Mouse (Mus musculus): Measurements from ENCODE around the gene C77080. TPM values are rescaled to one million over a fixed set of nuclear protein-coding genes. Genes with fewer than 3 reads are reported as not detected.

The C77080 gene
- polyA plus RNA-seq (2015; fragmentation: Nextera tagmentation; extraction: Ambion mirVana) = 0.85 and 0.97 TPM in 2 replicates

DNA sequence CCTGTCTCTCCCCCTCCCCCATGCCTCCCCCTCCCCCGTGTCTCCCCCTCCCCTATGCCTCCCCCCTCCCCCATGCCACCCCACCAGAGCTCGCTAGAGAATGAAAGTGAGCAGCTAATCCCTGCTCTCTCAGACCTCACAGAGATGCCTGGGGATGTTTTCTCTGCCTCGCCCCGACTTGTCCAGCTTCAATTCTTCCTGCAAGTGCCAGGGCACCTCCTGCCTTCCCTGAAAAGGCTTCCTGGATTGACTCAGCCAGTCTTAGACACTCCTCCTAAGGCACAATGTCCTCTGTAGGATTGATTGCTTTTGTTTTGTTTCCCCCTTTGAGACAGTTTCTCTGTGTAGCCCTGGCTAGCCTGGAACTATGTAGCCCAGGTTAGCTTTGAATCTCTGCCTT is at the start of gene C77080:
Gene C77080, minus strand, starts transcription at position 209 of the 400 bp plus-strand sequence.
- Histone ChIP-seq H3K9ac (ENCODE audit: low read depth, low read length) (no peak within 1 kb of the TSS), H3K27me3 (ENCODE audit: control insufficient read depth, insufficient read depth, low read depth, low read length) (no peaks in the 10 kb centered on the region), H3K4me1 (ENCODE audit: control insufficient read depth, low read depth, low read length) (peaks cover 31% of the 10 kb centered on the region), H3K9me3 (replicated peaks; ENCODE audit: control insufficient read depth, low read length) (no peaks in the 10 kb centered on the region), H3K36me3 (ENCODE audit: control insufficient read depth, insufficient read depth) (no peaks in the 10 kb centered on the region), H3K27ac (ENCODE audit: low read length) (no peak within 1 kb of the TSS), H3K4me3 (ENCODE audit: low read depth, low read length) (no peak within 1 kb of the TSS), H3K4me2 (ENCODE audit: low read depth, low read length) (no peak within 1 kb of the TSS)
- WGBS (ENCODE audit: insufficient replicate concordance) = 51% methylated on average over 2 of the region's 4 CpGs
- ATAC-seq (ENCODE audit: low read depth) = no peak

DNA sequence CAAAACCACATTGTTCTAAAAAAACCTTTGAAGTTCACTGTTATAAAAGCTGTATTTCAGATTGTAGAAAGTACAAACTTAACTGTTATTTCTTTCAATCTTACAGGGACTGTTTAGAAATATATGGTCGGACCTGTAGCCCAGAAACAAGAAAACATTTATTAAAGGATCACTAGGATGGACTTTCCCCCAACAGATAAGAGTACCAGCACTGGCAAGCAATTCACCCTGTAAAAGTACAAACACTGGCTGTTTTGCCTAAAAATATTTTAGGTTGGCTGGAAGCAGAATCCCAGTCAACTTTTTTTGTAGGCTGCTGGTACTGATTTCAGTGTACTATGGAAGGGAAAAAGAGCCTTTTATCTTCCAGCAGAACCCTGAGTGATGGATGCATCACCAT is 46.7 kb upstream of the C77080 start:
- 68% methylated on average over 1 of the region's 1 CpGs for WGBS (ENCODE audit: insufficient replicate concordance)
- H3K4me3 ChIP-seq (ENCODE audit: low read depth, low read length) = no peak overlapping the region
- H3K27ac ChIP-seq (ENCODE audit: low read length) = no peak overlapping the region

DNA sequence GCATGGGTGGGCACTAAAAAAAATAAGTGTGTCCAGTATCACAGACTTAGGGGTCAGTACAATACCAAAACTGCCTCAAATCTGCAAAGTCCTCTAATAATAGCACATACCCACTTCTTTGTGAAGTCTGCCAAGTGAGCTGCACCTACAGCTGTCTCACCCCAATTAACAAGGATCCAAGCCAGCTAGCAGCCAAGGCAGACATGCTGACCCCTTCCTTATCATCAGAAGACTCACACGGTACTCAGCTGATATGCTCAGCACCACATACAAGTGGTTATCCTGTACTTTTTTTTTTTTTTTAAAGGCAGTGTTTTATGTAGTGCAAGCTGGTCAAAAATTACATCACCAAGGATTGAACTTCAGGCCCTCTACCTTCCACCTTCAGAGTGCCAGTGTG is 43.1 kb upstream of the C77080 start:
- ATAC-seq (ENCODE audit: low read depth) = peak; percentile 58
- Histone ChIP-seq H3K36me3 (ENCODE audit: control insufficient read depth, insufficient read depth) (peaks cover 16% of the 10 kb centered on the region), H3K4me1 (ENCODE audit: control insufficient read depth, low read depth, low read length) (peaks cover 8% of the 10 kb centered on the region), H3K27me3 (ENCODE audit: control insufficient read depth, insufficient read depth, low read depth, low read length) (no peaks in the 10 kb centered on the region), H3K9me3 (replicated peaks; ENCODE audit: control insufficient read depth, low read length) (no peaks in the 10 kb centered on the region), H3K27ac (ENCODE audit: low read length) (no peak overlapping the region), H3K9ac (ENCODE audit: low read depth, low read length) (no peak overlapping the region), H3K4me3 (ENCODE audit: low read depth, low read length) (no peak overlapping the region), H3K4me2 (ENCODE audit: low read depth, low read length) (no peak overlapping the region)
- WGBS (ENCODE audit: insufficient replicate concordance) = 19% methylated on average over 1 of the region's 1 CpGs

More for the DNA sequence above, 46.7 kb upstream of the C77080 start:
- H3K4me2 ChIP-seq (ENCODE audit: low read depth, low read length) = no peak overlapping the region
- peaks cover 38% of the 10 kb centered on the region for H3K36me3 ChIP-seq (ENCODE audit: control insufficient read depth, insufficient read depth)
- no peaks in the 10 kb centered on the region for H3K27me3 ChIP-seq (ENCODE audit: control insufficient read depth, insufficient read depth, low read depth, low read length)
- no peak overlapping the region for H3K9ac ChIP-seq (ENCODE audit: low read depth, low read length)
- ATAC-seq (ENCODE audit: low read depth) = no peak
- H3K4me1 ChIP-seq (ENCODE audit: control insufficient read depth, low read depth, low read length) = peaks cover 8% of the 10 kb centered on the region
- no peaks in the 10 kb centered on the region for H3K9me3 ChIP-seq (replicated peaks; ENCODE audit: control insufficient read depth, low read length)

DNA sequence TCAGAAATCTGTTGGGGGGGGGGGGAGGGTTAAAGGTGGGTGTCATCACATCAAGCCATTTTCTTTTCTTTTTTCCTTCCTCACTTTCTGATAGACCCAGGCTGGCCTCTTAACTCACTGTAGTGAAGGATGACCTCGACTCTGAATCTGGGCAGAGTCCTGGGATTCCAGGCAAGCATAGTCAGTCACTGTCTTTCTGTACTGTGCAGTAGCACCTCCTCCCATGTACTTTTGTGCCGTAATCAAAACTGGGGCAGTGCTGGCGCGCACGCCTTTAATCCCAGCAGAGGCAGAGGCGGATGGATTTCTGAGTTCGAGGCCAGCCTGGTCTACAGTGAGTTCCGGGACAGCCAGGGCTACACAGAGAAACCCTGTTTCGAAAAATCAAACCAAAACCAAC is 42.6 kb upstream of the C77080 start:
- H3K9ac ChIP-seq (ENCODE audit: low read depth, low read length) = no peak overlapping the region
- WGBS (ENCODE audit: insufficient replicate concordance) = 77% methylated on average over 9 of the region's 9 CpGs
- no peak overlapping the region for H3K4me3 ChIP-seq (ENCODE audit: low read depth, low read length)
- H3K27ac ChIP-seq (ENCODE audit: low read length) = no peak overlapping the region
- H3K4me1 ChIP-seq (ENCODE audit: control insufficient read depth, low read depth, low read length) = peaks cover 8% of the 10 kb centered on the region
- no peaks in the 10 kb centered on the region for H3K27me3 ChIP-seq (ENCODE audit: control insufficient read depth, insufficient read depth, low read depth, low read length)
- H3K36me3 ChIP-seq (ENCODE audit: control insufficient read depth, insufficient read depth) = peaks cover 15% of the 10 kb centered on the region
- H3K9me3 ChIP-seq (replicated peaks; ENCODE audit: control insufficient read depth, low read length) = no peaks in the 10 kb centered on the region
- H3K4me2 ChIP-seq (ENCODE audit: low read depth, low read length) = no peak overlapping the region
- no peak for ATAC-seq (ENCODE audit: low read depth)

DNA sequence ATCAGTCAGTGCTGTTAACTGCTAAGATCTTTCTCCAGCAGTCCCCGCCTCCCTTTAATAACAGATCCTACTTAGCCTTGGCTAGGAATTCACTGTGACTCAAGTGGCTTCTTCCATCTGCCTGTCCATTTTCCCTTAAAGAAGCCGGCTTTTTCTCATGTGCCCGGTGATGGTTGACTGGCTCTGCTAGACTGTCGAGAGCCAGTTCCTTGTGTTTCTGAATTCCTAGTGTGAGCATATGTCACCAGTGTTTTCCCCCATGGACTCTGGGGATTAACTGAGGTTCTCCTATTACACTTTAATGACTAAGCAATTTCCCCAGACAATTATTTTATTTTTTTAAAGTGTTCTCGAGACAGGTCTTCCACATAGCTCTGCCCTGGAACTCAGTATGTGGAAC is 42.2 kb upstream of the C77080 start:
- H3K27ac ChIP-seq (ENCODE audit: low read length) = no peak overlapping the region
- WGBS (ENCODE audit: insufficient replicate concordance) = 82% methylated on average over 5 of the region's 5 CpGs
- H3K9me3 ChIP-seq (replicated peaks; ENCODE audit: control insufficient read depth, low read length) = no peaks in the 10 kb centered on the region

DNA sequence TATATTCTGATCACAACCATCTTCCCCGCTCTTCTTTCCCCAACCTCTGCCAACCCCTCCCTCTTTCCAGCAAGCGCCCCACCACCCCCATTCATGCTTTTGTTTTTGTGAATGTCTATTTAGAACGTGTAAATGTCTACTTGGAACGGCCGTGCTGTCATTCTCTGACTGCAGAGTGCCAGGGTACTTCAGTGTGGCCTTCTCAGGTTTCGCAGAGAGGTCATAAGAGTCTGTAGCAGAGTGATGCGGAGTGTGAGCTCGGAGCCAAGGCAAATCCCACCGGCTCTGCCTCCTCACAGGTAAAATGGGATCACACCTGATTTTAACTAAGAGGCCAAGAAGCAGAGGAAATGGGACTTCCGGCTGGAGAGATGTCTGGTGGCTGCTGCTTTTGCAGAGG is 37.9 kb upstream of the C77080 start:
- no peaks in the 10 kb centered on the region for H3K9me3 ChIP-seq (replicated peaks; ENCODE audit: control insufficient read depth, low read length)
- H3K36me3 ChIP-seq (ENCODE audit: control insufficient read depth, insufficient read depth) = no peaks in the 10 kb centered on the region
- no peak overlapping the region for H3K4me3 ChIP-seq (ENCODE audit: low read depth, low read length)
- no peak overlapping the region for H3K4me2 ChIP-seq (ENCODE audit: low read depth, low read length)
- ATAC-seq (ENCODE audit: low read depth) = no peak
- peaks cover 15% of the 10 kb centered on the region for H3K4me1 ChIP-seq (ENCODE audit: control insufficient read depth, low read depth, low read length)
- H3K9ac ChIP-seq (ENCODE audit: low read depth, low read length) = no peak overlapping the region
- H3K27me3 ChIP-seq (ENCODE audit: control insufficient read depth, insufficient read depth, low read depth, low read length) = no peaks in the 10 kb centered on the region
- no peak overlapping the region for H3K27ac ChIP-seq (ENCODE audit: low read length)
- 66% methylated on average over 10 of the region's 10 CpGs for WGBS (ENCODE audit: insufficient replicate concordance)

More for the DNA sequence above, 42.2 kb upstream of the C77080 start:
- Histone ChIP-seq H3K36me3 (ENCODE audit: control insufficient read depth, insufficient read depth) (peaks cover 12% of the 10 kb centered on the region), H3K9ac (ENCODE audit: low read depth, low read length) (no peak overlapping the region), H3K27me3 (ENCODE audit: control insufficient read depth, insufficient read depth, low read depth, low read length) (no peaks in the 10 kb centered on the region), H3K4me2 (ENCODE audit: low read depth, low read length) (no peak overlapping the region), H3K4me1 (ENCODE audit: control insufficient read depth, low read depth, low read length) (peaks cover 8% of the 10 kb centered on the region), H3K4me3 (ENCODE audit: low read depth, low read length) (no peak overlapping the region)
- ATAC-seq (ENCODE audit: low read depth) = no peak

DNA sequence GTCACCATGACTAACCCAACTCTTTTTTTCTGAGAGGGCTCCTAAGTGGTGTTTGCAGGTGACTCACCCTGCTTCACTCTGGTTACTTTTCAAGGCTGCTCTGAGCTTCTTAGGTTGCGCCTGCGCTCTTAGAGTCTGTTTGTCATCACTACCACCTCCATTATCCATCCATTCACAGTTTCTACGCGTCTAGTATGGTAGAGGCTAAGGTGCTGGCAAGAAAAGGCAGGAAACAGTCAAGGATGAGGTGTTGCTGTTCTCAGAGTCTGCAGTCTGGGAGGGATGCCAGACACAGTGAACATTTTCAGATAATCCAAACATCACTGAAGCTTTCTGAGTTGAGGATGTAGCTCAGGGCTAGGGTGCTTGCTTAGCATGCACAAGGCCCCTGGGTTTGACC is 36.5 kb upstream of the C77080 start:
- Histone ChIP-seq H3K27ac (ENCODE audit: low read length) (no peak overlapping the region), H3K36me3 (ENCODE audit: control insufficient read depth, insufficient read depth) (no peaks in the 10 kb centered on the region), H3K27me3 (ENCODE audit: control insufficient read depth, insufficient read depth, low read depth, low read length) (no peaks in the 10 kb centered on the region), H3K4me1 (ENCODE audit: control insufficient read depth, low read depth, low read length) (peaks cover 12% of the 10 kb centered on the region), H3K4me3 (ENCODE audit: low read depth, low read length) (no peak overlapping the region), H3K9me3 (replicated peaks; ENCODE audit: control insufficient read depth, low read length) (no peaks in the 10 kb centered on the region), H3K4me2 (ENCODE audit: low read depth, low read length) (no peak overlapping the region), H3K9ac (ENCODE audit: low read depth, low read length) (no peak overlapping the region)
- 80% methylated on average over 4 of the region's 4 CpGs for WGBS (ENCODE audit: insufficient replicate concordance)
- no peak for ATAC-seq (ENCODE audit: low read depth)

DNA sequence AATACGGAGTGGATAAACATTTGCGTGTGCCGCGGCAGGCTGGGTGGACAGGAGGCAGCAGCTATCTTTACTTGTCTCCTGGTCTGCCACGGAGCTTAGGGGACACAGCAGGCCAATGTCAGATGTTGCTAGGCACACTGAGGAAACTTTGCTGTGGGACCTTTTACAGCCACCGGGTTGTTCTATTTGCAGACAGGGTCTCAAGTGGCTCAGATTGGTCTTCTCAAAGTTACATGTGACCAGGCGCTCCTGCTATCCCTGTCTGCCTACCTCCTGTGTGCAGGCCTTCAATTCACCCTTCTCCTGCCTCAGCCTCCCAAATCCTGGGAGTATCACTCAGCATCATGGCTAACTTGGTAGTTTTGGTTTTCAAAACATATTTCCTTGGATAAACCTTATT is 34.9 kb upstream of the C77080 start:
- Histone ChIP-seq H3K9me3 (replicated peaks; ENCODE audit: control insufficient read depth, low read length) (no peaks in the 10 kb centered on the region), H3K9ac (ENCODE audit: low read depth, low read length) (no peak overlapping the region; the same call in 1 of the 2 replicates), H3K4me2 (ENCODE audit: low read depth, low read length) (no peak overlapping the region), H3K4me3 (ENCODE audit: low read depth, low read length) (no peak overlapping the region), H3K27ac (ENCODE audit: low read length) (no peak overlapping the region), H3K4me1 (ENCODE audit: control insufficient read depth, low read depth, low read length) (peaks cover 12% of the 10 kb centered on the region), H3K36me3 (ENCODE audit: control insufficient read depth, insufficient read depth) (no peaks in the 10 kb centered on the region), H3K27me3 (ENCODE audit: control insufficient read depth, insufficient read depth, low read depth, low read length) (no peaks in the 10 kb centered on the region)
- 52% methylated on average over 7 of the region's 7 CpGs for WGBS (ENCODE audit: insufficient replicate concordance)
- no peak for ATAC-seq (ENCODE audit: low read depth)

DNA sequence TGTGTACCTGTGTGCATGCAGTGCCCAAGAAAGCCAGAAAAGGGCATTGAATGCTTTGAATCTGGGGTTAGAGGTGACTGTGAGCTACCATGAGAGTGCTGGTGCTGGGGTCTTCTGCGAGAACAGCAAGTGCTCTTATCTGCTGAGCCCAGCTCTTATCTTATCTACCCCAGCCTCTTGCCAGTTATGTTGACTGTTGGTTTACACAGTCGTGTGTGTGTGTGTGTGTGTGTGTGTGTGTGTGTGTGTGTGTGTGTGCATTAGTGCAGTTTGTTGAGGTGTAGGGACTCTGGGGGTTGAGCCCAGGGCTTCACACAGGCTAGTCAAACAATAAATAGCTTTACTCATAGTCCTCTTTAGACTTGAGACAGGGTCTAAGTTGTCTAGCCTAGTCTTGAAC is 34.0 kb upstream of the C77080 start:
- Histone ChIP-seq H3K36me3 (ENCODE audit: control insufficient read depth, insufficient read depth) (no peaks in the 10 kb centered on the region), H3K4me3 (ENCODE audit: low read depth, low read length) (no peak overlapping the region), H3K9ac (ENCODE audit: low read depth, low read length) (no peak overlapping the region), H3K27me3 (ENCODE audit: control insufficient read depth, insufficient read depth, low read depth, low read length) (no peaks in the 10 kb centered on the region), H3K27ac (ENCODE audit: low read length) (no peak overlapping the region), H3K9me3 (replicated peaks; ENCODE audit: control insufficient read depth, low read length) (no peaks in the 10 kb centered on the region), H3K4me1 (ENCODE audit: control insufficient read depth, low read depth, low read length) (peaks cover 12% of the 10 kb centered on the region), H3K4me2 (ENCODE audit: low read depth, low read length) (no peak overlapping the region)
- ATAC-seq (ENCODE audit: low read depth) = peak; percentile 72
- 5% methylated on average over 2 of the region's 2 CpGs for WGBS (ENCODE audit: insufficient replicate concordance)

Data from liver, embryonic 16.5 days (tissue).